Mouse (Mus musculus): Measurements from ENCODE around the gene Ttc33. TPM values are rescaled to one million over a fixed set of nuclear protein-coding genes. Genes with fewer than 3 reads are reported as not detected.
A peak's percentile ranks its signal among the peaks of the same experiment; 100 is the strongest.

The Ttc33 gene
- polyA plus RNA-seq, 1 experiment, result 23.4 TPM

DNA sequence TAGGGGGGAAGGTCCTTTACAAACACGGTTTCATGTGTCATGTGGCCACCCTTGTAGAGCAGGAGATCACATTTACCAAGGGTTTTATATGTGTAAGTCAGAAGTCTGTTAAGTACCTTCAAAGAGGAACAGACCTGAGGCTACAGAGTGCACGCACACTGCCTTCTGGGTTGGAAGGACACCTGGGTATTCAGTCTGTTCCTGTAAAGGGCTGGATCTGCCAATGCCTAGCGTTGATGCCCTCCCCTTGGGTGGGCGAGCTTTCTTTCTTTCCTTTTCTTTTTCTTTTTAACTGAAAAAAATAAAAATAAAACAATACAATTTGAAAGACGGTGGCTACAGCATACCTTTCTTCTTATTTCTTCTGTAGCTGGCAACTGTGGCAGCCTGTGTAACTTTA, 30.2 kb upstream of the Ttc33 start:
- Histone ChIP-seq H3K27ac (replicated peaks; ENCODE audit: low read depth, low read length) (no peak overlapping the region), H3K4me1 (ENCODE audit: control insufficient read depth, insufficient read depth, insufficient read length, low read length) (peaks cover 22% of the 10 kb centered on the region), H3K4me3 (ENCODE audit: insufficient read depth, low read depth, low read length) (no peak overlapping the region)

DNA sequence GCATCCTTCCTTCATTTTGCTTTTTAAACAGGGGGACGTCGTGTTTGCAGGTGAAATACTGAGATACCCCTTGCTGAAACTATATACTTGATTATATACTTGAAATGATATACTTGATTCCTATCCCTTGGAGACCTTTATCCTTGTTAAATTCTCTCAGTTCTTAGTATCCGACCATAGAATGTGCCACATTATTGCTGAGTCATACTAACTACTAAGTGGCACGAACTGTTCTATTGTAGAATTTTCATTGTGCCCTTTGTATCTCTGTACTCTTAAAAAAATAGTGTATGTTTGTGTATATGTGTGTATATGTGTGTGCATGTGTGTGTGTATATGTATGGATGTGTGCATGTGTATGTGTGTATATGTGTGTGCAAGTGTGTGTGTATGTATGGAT, 29.0 kb upstream of the Ttc33 start:
- Histone ChIP-seq H3K4me1 (ENCODE audit: control insufficient read depth, insufficient read depth, insufficient read length, low read length) (peaks cover 19% of the 10 kb centered on the region), H3K4me3 (ENCODE audit: insufficient read depth, low read depth, low read length) (no peak overlapping the region)

DNA sequence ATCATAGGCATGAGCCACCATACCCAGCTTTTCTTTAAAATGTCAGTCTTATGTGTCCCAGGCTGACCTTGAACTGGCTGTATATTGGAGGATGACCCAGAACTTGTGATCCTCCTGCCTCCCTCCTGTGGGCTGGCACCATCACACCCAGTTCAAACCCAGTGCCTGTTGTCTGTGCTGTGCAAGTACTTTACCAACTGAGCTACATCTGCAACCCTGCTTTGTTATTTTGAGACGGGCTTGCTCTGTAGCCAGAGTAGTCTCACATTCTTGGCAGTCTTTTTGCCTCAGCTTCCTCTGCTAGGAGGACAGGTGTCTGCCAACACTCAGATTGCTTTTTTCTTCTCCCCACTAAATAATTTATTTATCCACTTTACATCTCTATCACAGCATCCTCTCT, 27.9 kb upstream of the Ttc33 start:
- H3K4me3 ChIP-seq (ENCODE audit: insufficient read depth, low read depth, low read length), result no peak overlapping the region
- H3K4me1 ChIP-seq (ENCODE audit: control insufficient read depth, insufficient read depth, insufficient read length, low read length), result peaks cover 19% of the 10 kb centered on the region
- no peak overlapping the region for H3K27ac ChIP-seq (replicated peaks; ENCODE audit: low read depth, low read length)

More for the DNA sequence above, 29.0 kb upstream of the Ttc33 start:
- no peak overlapping the region for H3K27ac ChIP-seq (replicated peaks; ENCODE audit: low read depth, low read length)

DNA sequence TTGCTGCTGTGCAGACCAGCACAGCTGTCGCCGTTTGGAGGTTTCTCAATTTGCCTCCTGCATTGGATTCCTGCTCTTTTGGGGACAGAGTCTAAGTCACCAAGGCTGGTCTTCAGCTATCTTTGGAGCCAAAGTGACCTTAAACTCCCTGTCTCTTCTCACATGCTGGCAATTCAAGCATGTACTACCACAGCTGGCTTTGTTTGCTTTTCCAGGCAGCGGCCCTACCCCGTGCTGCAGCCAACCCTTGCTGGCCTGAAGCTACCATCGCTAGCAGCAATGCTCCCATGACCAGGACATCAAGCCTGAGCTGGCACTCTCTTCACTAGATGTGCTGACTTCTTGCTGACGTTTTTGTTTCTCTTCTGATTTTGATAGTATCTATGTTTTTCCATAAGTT, 26.5 kb upstream of the Ttc33 start:
- Histone ChIP-seq H3K4me3 (ENCODE audit: insufficient read depth, low read depth, low read length) (no peak overlapping the region), H3K27ac (replicated peaks; ENCODE audit: low read depth, low read length) (no peak overlapping the region), H3K4me1 (ENCODE audit: control insufficient read depth, insufficient read depth, insufficient read length, low read length) (peaks cover 19% of the 10 kb centered on the region)

DNA sequence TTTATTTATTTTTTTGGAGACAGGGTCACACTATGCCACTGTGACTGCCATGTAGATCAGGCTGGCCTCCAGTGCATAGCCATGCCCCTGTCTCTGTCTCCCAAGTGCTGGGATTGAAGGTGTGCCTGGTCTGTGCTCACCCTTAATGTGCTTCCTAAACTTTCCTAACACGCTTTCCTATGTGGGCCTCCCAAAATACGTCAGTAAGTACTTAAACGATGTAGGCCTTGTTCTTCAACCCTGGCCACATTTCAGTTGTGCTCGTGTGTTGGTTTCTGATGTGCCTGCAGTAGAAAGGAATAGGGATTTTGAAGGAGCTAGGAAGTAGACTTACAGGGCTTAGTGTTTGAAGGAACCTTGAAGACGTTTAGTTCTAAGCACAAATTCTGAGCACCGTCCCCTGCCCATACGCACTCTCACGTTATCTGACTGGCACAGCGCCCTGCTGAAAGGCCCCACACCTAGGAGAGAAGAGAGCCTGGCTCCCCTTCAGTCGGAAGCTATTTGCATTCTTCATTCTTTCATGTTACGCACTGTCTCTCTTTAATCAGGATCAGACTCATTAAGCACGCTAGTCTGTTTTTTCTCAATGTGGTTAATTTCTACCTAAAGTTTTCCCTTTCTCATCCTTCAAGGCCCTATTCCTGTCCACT, 20.1 kb upstream of the Ttc33 start:
- H3K4me1 ChIP-seq (ENCODE audit: control insufficient read depth, insufficient read depth, insufficient read length, low read length), result no peaks in the 10 kb centered on the region
- no peak overlapping the region for H3K27ac ChIP-seq (replicated peaks; ENCODE audit: low read depth, low read length)
- no peak overlapping the region for H3K4me3 ChIP-seq (ENCODE audit: insufficient read depth, low read depth, low read length)

DNA sequence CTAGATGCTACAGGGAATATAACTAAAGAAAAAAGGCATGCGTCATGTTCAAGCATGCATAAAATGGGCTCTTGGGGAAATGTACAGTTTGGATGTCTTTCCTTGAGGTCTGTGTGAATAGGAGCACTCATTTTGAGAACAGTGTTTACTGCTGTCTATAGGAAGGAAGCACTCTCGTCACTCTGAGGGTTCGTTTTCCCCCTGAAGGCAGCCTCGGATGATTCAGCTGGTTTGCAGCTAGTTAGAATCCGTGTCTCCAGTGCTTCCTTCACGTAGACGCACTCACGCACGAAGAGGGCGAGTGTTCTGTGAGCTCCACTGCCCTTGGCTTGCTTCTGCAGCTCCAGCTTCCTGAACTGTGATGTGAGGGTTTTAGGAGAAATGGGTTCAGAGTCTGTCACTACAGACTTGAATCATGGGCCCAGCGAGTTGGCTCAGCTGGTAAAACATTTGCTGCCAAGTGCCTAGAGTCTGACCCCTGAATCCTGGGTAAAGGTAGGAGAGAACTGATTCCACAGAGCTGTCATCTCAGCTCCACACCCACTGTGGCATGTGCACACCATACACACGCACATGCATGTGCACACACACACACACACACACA, 12.0 kb upstream of the Ttc33 start:
- Histone ChIP-seq H3K4me3 (ENCODE audit: insufficient read depth, low read depth, low read length) (no peak overlapping the region), H3K27ac (replicated peaks; ENCODE audit: low read depth, low read length) (no peak overlapping the region), H3K4me1 (ENCODE audit: control insufficient read depth, insufficient read depth, insufficient read length, low read length) (no peaks in the 10 kb centered on the region)

DNA sequence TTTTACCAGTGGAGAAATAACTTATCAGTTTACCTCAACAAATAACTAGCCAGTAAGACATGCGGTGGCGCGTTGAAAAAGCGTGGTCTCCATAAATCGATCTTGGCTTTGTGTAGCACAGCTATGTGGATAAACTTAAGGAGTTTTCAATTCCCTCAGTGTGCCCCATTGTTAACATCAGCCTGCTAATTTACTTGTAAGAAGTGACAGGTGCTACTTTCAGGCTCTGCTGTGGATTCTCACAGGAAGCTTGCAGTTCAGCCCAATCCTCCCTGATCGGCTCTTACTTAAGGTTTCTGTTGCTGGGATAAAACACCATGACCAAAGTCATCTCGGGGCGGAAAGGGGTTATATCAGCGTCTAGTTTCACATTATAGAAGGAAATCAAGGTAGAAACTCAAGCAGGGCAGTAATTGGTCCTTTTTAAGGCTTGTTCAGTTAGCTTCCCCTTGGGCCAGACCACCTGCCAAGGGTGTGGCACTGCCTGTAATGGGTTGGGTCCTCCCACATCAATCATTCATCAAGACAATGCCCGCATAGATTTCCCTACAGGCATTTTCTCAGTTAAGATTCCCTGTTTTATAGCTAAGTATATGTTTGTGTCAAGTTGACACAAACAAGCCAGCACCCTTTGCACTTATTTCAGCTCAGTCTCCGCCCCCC, 526 bp upstream of the Ttc33 start:
- Histone ChIP-seq H3K4me3 (ENCODE audit: insufficient read depth, low read depth, low read length) (peak overlapping the region; percentile 96), H3K4me1 (ENCODE audit: control insufficient read depth, insufficient read depth, insufficient read length, low read length) (no peaks in the 10 kb centered on the region), H3K27ac (replicated peaks; ENCODE audit: low read depth, low read length) (0 out of 2 replicates have a peak overlapping the region, but pooled peaks have one; percentile 57)

DNA sequence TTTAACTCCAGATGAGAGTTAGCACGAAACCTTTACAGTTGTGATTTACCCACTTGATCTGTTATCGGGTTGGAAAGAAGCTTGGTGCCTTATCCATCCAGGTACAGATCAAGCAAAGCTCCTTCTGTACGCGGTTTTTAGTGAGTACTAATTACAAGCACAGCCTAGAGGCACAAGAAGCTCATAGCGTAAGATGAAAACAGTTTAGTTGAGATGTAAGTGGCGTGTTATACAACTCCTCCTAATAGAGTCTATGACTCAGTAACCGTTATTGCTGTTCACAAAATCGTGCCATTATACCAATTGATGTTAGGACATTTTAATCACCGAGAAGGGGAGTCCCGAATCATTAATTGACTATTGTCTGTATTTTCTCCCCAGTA, 959 bp downstream of the Ttc33 start:
- H3K27ac ChIP-seq (replicated peaks; ENCODE audit: low read depth, low read length), result peak overlapping the region; percentile 79; the same call in 1 of the 2 replicates
- H3K4me1 ChIP-seq (ENCODE audit: control insufficient read depth, insufficient read depth, insufficient read length, low read length), result no peaks in the 10 kb centered on the region

DNA sequence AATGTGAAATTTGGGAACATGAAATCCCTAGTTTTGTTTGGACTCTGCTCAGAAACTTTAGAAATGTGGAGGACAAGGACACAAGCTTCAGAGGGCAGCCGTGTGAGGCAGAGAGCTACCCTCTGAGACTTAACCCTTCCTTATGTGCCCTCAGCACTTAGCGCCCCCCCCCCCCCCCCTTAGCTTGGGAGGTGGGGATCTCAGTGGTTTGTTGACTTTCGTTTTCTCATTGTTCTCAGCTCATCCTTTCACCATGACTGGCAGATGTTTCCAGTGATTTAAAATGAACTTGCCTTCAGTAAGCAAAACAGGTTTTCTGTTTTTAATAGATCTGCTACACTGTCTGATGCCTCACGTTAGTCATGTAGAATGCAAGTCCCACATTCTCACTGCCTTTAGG, 1.8 kb downstream of the Ttc33 start:
- Histone ChIP-seq H3K4me3 (ENCODE audit: insufficient read depth, low read depth, low read length) (no peak overlapping the region), H3K27ac (replicated peaks; ENCODE audit: low read depth, low read length) (no peak overlapping the region)

More for the DNA sequence above, 959 bp downstream of the Ttc33 start:
- H3K4me3 ChIP-seq (ENCODE audit: insufficient read depth, low read depth, low read length), result peak overlapping the region; percentile 96

DNA sequence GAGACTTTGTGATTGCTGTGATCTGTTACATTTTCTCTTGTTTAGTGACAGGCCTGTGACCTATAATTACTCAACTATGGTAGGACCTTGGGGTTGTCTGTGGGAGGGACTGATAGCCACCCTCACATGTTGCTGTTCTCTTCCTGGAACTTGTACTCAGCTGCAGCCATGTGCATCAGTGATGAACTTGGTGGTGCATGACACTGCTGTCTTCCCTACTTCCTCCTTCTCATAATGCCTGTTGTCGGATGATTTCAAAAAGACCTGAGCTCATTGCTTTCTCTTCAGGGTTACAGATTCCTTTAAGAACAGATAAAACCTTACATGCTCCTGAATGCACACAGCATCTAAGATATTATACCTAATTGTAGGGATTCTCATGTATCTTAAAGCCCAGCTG, 2.7 kb downstream of the Ttc33 start:
- no peaks in the 10 kb centered on the region for H3K4me1 ChIP-seq (ENCODE audit: control insufficient read depth, insufficient read depth, insufficient read length, low read length)
- no peak overlapping the region for H3K27ac ChIP-seq (replicated peaks; ENCODE audit: low read depth, low read length)
- H3K4me3 ChIP-seq (ENCODE audit: insufficient read depth, low read depth, low read length), result no peak overlapping the region

More for the DNA sequence above, 1.8 kb downstream of the Ttc33 start:
- H3K4me1 ChIP-seq (ENCODE audit: control insufficient read depth, insufficient read depth, insufficient read length, low read length), result no peaks in the 10 kb centered on the region

DNA sequence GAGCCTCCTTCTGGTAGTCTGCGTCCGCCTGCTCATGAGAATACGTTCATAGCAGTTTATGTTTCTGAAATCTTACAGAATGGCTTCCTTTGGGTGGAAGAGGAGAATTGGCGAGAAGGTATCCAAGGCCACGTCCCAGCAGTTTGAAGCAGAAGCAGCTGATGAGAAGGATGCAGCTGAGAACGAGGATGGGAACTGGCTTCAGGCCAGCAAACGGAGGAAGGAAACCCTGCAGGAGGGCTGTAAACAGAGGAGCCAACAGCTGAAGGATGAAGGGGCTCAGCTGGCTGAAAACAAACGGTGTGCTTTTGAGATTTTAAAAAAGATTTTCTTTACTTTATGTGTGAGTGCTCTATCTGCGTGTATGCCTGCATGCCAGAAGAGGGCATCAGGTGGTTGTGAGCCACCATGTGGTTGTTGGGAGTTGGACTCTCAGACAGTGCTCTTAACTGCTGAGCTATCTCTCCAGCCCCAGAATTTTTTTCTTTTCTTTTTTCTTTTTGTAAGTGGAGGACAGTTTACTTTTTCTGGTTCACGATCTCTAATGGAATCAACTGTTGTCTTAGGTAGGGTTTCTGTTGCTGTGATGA, 4.3 kb downstream of the Ttc33 start:
- Histone ChIP-seq H3K27ac (replicated peaks; ENCODE audit: low read depth, low read length) (no peak overlapping the region), H3K4me3 (ENCODE audit: insufficient read depth, low read depth, low read length) (no peak overlapping the region), H3K4me1 (ENCODE audit: control insufficient read depth, insufficient read depth, insufficient read length, low read length) (peaks cover 2% of the 10 kb centered on the region; the same call in 1 of the 2 replicates)

DNA sequence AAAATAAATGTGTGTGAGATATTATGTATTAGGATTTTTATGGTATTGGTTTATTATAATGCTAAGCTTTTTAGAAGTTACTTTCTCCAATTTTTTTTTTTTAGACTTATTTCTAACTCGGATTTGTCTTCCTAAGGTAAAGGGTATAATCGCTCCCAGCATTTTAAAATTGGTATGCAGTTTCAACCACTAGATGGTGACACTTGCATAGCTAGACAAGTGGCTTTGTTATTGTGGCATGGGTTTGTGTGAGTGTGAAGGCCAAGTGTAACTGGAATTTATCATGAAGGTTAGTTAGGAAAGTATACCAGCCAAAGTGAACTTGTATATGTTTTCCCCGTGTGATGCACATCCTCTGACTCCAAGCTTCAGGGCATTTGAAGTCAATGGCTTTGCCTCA, 8.5 kb downstream of the Ttc33 start:
- Histone ChIP-seq H3K4me1 (ENCODE audit: control insufficient read depth, insufficient read depth, insufficient read length, low read length) (peaks cover 11% of the 10 kb centered on the region; the same call in 1 of the 2 replicates), H3K27ac (replicated peaks; ENCODE audit: low read depth, low read length) (no peak overlapping the region), H3K4me3 (ENCODE audit: insufficient read depth, low read depth, low read length) (no peak overlapping the region)

DNA sequence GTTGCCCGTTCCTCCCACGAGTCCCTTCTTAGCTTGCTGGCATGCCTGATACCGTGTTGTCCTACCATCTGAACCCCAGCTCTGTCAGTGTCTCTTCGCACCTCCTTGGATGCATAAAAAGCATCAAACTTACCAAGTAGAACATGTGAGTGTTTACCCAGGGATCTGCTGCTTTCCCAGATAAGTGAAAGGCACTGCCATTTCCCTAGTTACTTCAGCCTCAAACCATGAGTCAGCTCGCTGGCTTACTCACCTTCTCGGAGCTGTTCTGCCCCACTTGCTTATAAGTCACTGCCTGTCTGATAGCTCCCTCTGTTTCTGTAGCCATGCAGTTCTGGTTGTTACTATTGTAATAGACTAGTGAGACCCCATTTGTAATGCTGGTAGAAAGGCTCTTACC, 9.1 kb downstream of the Ttc33 start:
- Histone ChIP-seq H3K4me3 (ENCODE audit: insufficient read depth, low read depth, low read length) (no peak overlapping the region), H3K27ac (replicated peaks; ENCODE audit: low read depth, low read length) (no peak overlapping the region)

DNA sequence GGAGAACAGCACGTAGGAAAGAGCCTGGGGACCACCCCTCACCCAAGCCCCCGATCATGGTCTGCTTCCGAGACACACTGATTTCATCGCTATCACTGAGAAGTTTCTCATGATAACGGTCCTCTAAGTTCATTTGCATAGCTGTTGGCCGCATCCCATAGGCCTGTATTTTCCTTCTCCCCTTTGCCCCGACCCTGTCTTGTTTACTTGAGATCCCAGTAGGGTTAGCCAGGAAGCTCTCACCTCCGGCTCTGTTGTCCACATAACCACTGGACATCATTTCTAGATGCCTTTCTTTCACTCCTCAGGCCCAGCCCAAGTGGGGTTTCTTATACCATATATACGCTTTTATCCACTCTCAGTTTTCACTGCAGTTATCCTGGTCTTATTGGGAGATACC, 9.6 kb downstream of the Ttc33 start:
- H3K4me1 ChIP-seq (ENCODE audit: control insufficient read depth, insufficient read depth, insufficient read length, low read length), result peaks cover 11% of the 10 kb centered on the region; the same call in 1 of the 2 replicates
- H3K4me3 ChIP-seq (ENCODE audit: insufficient read depth, low read depth, low read length), result no peak overlapping the region
- no peak overlapping the region for H3K27ac ChIP-seq (replicated peaks; ENCODE audit: low read depth, low read length)

More for the DNA sequence above, 9.1 kb downstream of the Ttc33 start:
- peaks cover 11% of the 10 kb centered on the region; the same call in 1 of the 2 replicates for H3K4me1 ChIP-seq (ENCODE audit: control insufficient read depth, insufficient read depth, insufficient read length, low read length)

DNA sequence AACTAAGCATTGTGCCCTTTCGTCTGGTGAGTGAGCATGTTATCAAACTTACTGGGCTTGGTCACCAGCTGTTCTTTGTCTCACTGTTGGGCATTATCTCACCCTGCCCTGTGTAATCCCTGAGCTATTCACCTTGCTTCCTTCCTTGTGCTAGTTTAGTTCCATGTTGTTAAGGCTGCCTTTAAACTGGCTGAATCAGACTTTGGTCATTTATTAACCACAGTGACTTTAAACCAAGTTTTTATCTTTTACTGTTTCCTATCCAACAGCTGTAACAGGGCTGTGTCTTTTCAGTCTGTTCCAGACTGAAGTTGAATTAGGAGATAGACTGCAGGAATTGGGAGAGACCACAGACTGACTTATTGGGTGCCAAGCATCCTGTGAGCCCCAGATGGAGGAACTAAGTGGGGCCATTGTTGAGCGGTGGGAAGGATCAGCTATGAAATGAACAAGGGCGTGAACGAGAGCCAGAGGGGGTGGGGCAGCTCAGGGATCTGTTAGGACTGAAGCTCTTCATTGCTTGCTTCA, 10.7 kb downstream of the Ttc33 start:
- Histone ChIP-seq H3K4me3 (ENCODE audit: insufficient read depth, low read depth, low read length) (no peak overlapping the region), H3K4me1 (ENCODE audit: control insufficient read depth, insufficient read depth, insufficient read length, low read length) (peaks cover 11% of the 10 kb centered on the region; the same call in 1 of the 2 replicates), H3K27ac (replicated peaks; ENCODE audit: low read depth, low read length) (peak overlapping the region; percentile 61)

All from brown adipose tissue, adult 24 weeks (tissue).